Mouse (Mus musculus) megakaryocyte, embryonic 14.5 days (primary cell): ENCODE results near the gene Rcc2. TPM values are rescaled to one million over a fixed set of nuclear protein-coding genes. Genes with fewer than 3 reads are reported as not detected.

Experiments
- H3K27me3 ChIP-seq: replicated peaks from 2 replicates; pipeline ENCODE3; 2012; ENCODE audit warnings: inconsistent platforms
- H3K36me3 ChIP-seq: replicated peaks from 2 replicates; pipeline ENCODE3; 2012; ENCODE audit warnings: low read length, inconsistent platforms, mixed read lengths
- H3K4me1 ChIP-seq: 2 replicates; pipeline ENCODE4 v1.6.1; 2012; ENCODE audit warnings: inconsistent platforms
- H3K4me3 ChIP-seq: replicated peaks from 2 replicates; pipeline ENCODE3; 2012; ENCODE audit warnings: moderate library complexity, mild to moderate bottlenecking, inconsistent platforms
- H3K9me3 ChIP-seq: 2 replicates; pipeline ENCODE4 v1.6.1; 2012; ENCODE audit warnings: inconsistent platforms
- FLI1 ChIP-seq: IDR thresholded peaks from 2 replicates; pipeline ENCODE4 v1.6.1; 2012; ENCODE audit warnings: low read length, inconsistent platforms, mixed read lengths
- GATA1 ChIP-seq: IDR thresholded peaks from 3 replicates; pipeline ENCODE4 v1.6.1; 2012; ENCODE audit warnings: mixed read lengths, low read length, inconsistent platforms, borderline replicate concordance
- polyA plus RNA-seq: library from polyadenylated mRNA; stranded (reverse); fragments of >175 nt; gene quantifications from 2 replicates; pipeline ENCODE4 v1.2.3, GENCODE M21; 2012; ENCODE audit warnings: low replicate concordance; ENCODE audit not compliant: insufficient read depth

Gene Rcc2
- polyA plus RNA-seq, 1 experiment: 233 TPM

DNA sequence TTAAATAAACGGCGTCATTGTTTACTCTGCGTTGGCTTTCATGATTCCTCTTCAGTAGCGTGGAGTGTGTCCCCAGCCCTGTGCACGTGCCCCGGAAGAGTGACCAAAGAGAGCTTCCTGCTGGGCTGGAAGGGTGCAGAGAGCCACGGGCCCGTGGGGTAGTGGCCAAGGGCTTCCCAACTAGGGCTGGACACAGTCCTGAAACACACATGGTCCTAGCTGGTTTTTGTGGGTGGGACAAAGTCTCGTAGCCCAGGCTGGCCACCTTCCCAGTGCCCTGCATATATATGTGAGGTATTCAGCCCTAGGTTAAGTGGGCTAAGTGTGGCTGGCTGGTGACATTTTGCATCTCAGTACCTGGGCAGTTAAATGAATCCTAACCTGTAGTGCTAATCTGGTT is 22.9 kb downstream of the Rcc2 start:
- peaks cover 79% of the 10 kb centered on the region for H3K36me3 ChIP-seq
- no peak overlapping the region for H3K4me3 ChIP-seq
- H3K4me1 ChIP-seq: peaks cover 28% of the 10 kb centered on the region
- TF ChIP-seq GATA1 (no peak), FLI1 (no peak)
- no peaks in the 10 kb centered on the region for H3K27me3 ChIP-seq
- no peaks in the 10 kb centered on the region for H3K9me3 ChIP-seq

- H3K4me3 ChIP-seq: no peak overlapping the region
- peaks cover 22% of the 10 kb centered on the region for H3K4me1 ChIP-seq
- H3K36me3 ChIP-seq: peaks cover 73% of the 10 kb centered on the region
- no peaks in the 10 kb centered on the region for H3K9me3 ChIP-seq
- TF ChIP-seq GATA1 (no peak), FLI1 (no peak)
- peaks cover 3% of the 10 kb centered on the region for H3K27me3 ChIP-seq
Observed at GRCm38 (mm10) chr4:140723801-140724200, 23.5 kb downstream of the Rcc2 start.

GRCm38 (mm10) chr4:140724739-140725138 is 24.4 kb downstream of the Rcc2 start:
- TF ChIP-seq FLI1 (no peak), GATA1 (no peak)
- H3K4me1 ChIP-seq: peaks cover 17% of the 10 kb centered on the region
- no peak overlapping the region for H3K4me3 ChIP-seq
- no peaks in the 10 kb centered on the region for H3K9me3 ChIP-seq
- peaks cover 65% of the 10 kb centered on the region for H3K36me3 ChIP-seq
- H3K27me3 ChIP-seq: peaks cover 12% of the 10 kb centered on the region

- TF ChIP-seq GATA1: no peak
- TF ChIP-seq FLI1: no peak
Observed at GRCm38 (mm10) chr4:140726907-140727306, 26.6 kb downstream of the Rcc2 start.

DNA sequence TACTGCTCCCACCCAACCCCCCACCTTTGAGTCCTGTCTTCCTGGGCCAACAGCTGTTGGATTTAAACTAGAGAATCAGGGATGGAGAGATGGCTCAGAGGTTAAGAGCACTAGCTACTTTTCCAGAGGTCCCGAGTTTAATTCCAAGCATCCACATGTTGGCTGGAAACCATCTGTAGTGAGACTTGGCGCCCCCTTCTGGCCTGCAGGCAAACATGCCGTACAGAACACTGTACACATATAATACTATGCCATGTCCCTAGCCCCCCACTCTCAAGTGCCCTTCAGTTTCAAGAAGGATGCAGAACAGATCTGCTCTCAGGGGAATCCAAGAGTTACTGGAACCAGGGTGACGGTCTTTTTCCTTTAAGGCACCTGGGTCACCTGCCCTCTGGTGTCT is 31.3 kb downstream of the Rcc2 start:
- Histone ChIP-seq H3K27me3 (peaks cover 42% of the 10 kb centered on the region), H3K4me1 (peaks cover 7% of the 10 kb centered on the region), H3K4me3 (no peak overlapping the region), H3K36me3 (no peaks in the 10 kb centered on the region), H3K9me3 (peaks cover 6% of the 10 kb centered on the region)
- TF ChIP-seq GATA1 (no peak), FLI1 (no peak)

More at GRCm38 (mm10) chr4:140726907-140727306, 26.6 kb downstream of the Rcc2 start:
- H3K4me3 ChIP-seq: no peak overlapping the region
- peaks cover 44% of the 10 kb centered on the region for H3K36me3 ChIP-seq
- H3K9me3 ChIP-seq: peaks cover 6% of the 10 kb centered on the region
- peaks cover 2% of the 10 kb centered on the region; the same call in 1 of the 2 replicates for H3K4me1 ChIP-seq
- H3K27me3 ChIP-seq: peaks cover 22% of the 10 kb centered on the region

GRCm38 (mm10) chr4:140732871-140733270 is 32.5 kb downstream of the Rcc2 start:
- H3K9me3 ChIP-seq: peaks cover 6% of the 10 kb centered on the region
- H3K4me3 ChIP-seq: no peak overlapping the region
- peaks cover 52% of the 10 kb centered on the region for H3K27me3 ChIP-seq
- TF ChIP-seq GATA1 (no peak), FLI1 (no peak)
- H3K4me1 ChIP-seq: peaks cover 7% of the 10 kb centered on the region
- H3K36me3 ChIP-seq: no peaks in the 10 kb centered on the region

DNA sequence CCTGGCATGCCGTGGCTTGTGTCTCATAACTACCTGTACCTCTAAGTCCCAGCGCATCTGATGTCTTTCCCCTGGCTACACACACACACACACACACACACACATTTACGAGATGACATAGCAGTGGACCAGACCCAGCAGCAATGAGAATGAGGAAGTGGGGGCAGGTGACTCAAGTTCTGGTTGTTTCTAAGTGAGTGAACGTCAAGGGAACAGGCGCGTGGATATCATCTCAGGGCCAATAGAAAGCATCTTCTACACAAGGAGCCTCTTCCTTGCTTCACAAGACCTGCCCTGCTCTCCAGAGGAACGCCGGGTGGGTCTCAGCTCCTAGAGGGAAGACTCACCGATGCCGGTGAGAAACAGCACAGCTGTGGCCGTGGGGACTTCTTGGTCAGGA is 40.3 kb downstream of the Rcc2 start:
- peaks cover 59% of the 10 kb centered on the region for H3K27me3 ChIP-seq
- peaks cover 15% of the 10 kb centered on the region for H3K4me1 ChIP-seq
- no peaks in the 10 kb centered on the region for H3K9me3 ChIP-seq
- no peaks in the 10 kb centered on the region for H3K36me3 ChIP-seq
- no peak overlapping the region for H3K4me3 ChIP-seq
- TF ChIP-seq FLI1: no peak
- TF ChIP-seq GATA1: no peak

DNA sequence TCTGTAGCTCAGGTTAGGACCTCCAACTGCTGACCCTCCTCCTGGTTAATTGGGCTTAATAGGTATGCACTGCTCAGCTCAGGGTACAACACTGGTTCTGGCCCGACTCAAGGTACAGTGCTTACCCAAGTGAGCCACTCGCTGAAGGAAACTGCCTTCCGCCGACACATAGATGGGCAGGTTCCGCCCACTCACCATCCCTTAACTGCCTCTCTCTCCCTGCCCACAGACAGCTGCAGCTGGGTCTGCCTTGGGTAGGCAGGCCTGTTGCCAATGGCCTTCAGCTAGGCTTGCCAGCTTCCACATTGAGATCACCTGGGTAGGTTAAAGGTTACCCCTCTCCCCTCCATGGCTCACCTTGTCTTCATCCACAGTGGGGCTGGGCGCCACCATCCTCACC is 41.1 kb downstream of the Rcc2 start:
- Histone ChIP-seq H3K27me3 (peaks cover 60% of the 10 kb centered on the region), H3K9me3 (no peaks in the 10 kb centered on the region), H3K36me3 (no peaks in the 10 kb centered on the region), H3K4me1 (peaks cover 15% of the 10 kb centered on the region), H3K4me3 (no peak overlapping the region)
- TF ChIP-seq GATA1 (no peak), FLI1 (no peak)

GRCm38 (mm10) chr4:140742543-140742942 is 42.2 kb downstream of the Rcc2 start, which contains the start of gene Padi6:
TSS of gene Padi6 (minus strand) at chr4:140742643.
- H3K36me3 ChIP-seq: no peaks in the 10 kb centered on the region
- H3K4me1 ChIP-seq: peaks cover 15% of the 10 kb centered on the region
- no peaks in the 10 kb centered on the region for H3K9me3 ChIP-seq
- TF ChIP-seq FLI1 (no peak), GATA1 (no peak)
- H3K4me3 ChIP-seq: no peak within 1 kb of the TSS
- H3K27me3 ChIP-seq: peaks cover 64% of the 10 kb centered on the region

GRCm38 (mm10) chr4:140743086-140743485 is 42.7 kb downstream of the Rcc2 start:
- Histone ChIP-seq H3K36me3 (no peaks in the 10 kb centered on the region), H3K4me1 (peaks cover 15% of the 10 kb centered on the region), H3K27me3 (peaks cover 67% of the 10 kb centered on the region), H3K4me3 (no peak overlapping the region), H3K9me3 (no peaks in the 10 kb centered on the region)
- TF ChIP-seq GATA1 (no peak), FLI1 (no peak)

GRCm38 (mm10) chr4:140744654-140745053 is 44.3 kb downstream of the Rcc2 start:
- H3K9me3 ChIP-seq: no peaks in the 10 kb centered on the region
- H3K4me3 ChIP-seq: no peak overlapping the region
- no peak for TF ChIP-seq GATA1
- TF ChIP-seq FLI1: no peak
- H3K36me3 ChIP-seq: no peaks in the 10 kb centered on the region
- peaks cover 15% of the 10 kb centered on the region for H3K4me1 ChIP-seq
- H3K27me3 ChIP-seq: peaks cover 67% of the 10 kb centered on the region
